23 mouse cellular contexts compared by ENCODE assay signal in the genomic region with DNA sequence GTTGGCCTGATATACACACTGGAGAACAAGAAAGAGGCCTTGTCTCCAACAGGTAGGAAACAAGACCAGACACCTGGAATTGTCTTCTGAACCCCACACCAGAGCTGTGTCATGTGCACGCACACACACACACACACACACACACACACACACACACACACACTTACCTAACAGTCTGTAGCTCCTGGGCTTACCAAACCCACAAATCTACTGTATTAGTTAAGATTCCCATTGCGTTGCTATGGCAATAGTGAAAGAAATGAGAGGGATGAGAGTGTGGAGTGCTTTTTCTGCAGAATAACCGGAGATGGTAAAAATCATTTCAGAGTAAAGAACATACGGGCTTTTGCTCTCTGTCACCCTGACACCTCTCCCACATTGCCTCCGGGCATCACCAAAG. TPM values are rescaled to one million over a fixed set of nuclear protein-coding genes. Genes with fewer than 3 reads are reported as not detected.
"Had no signal": no experiment of that assay in that cellular context is flagged by ENCODE, and none has a peak within 500 bp of the region (broad histone marks: within the 10 kb centered on the region; RNA-seq: fewer than 3 reads in every experiment).

No protein-coding gene starts in this region.

- H3K4me3 ChIP-seq: limb, embryonic 13.5 days; myocyte; neural tube, embryonic 15.5 days had no signal

- H3K4me1 ChIP-seq: limb, embryonic 13.5 days; neural tube, embryonic 15.5 days had no signal

- DNase-seq: kidney, adult 8-10 months; kidney, postnatal 36 days; left cerebral cortex, postnatal 4 days; lung, adult 18-20 months; right cerebral cortex, adult 18-20 months; right cerebral cortex, postnatal 25 days; thymus, postnatal 36 days had no signal

- H3K27ac ChIP-seq: limb, embryonic 13.5 days; liver, embryonic 14.5 days; neural tube, embryonic 15.5 days had no signal

RNA-seq across cellular contexts. Expression of a gene that starts 7.4 kb away (rescaled TPM):
- total RNA-seq: liver, adult 2 months; megakaryocyte-erythroid progenitor cell, adult 5-6 weeks had no signal
- polyA plus RNA-seq: liver, adult 2 months; liver, embryonic 14.5 days; myocyte; neural tube, embryonic 11.5 days had no signal

RNA-seq across cellular contexts. Expression of a gene that starts 13.7 kb away (rescaled TPM):
- total RNA-seq: liver, adult 2 months; megakaryocyte-erythroid progenitor cell, adult 5-6 weeks had no signal
- polyA plus RNA-seq: kidney, embryonic 16.5 days; limb, embryonic 13.5 days; lung, embryonic 16.5 days; neural tube, embryonic 11.5 days; stomach, embryonic 16.5 days had no signal

RNA-seq across cellular contexts. Expression of a gene that starts 43.3 kb away (rescaled TPM):
- total RNA-seq: layer of hippocampus, adult 18-20 months; layer of hippocampus, postnatal 14 days; left cerebral cortex, adult 18-20 months; left cerebral cortex, postnatal 10 days; left cerebral cortex, postnatal 4 days; liver, adult 2 months; megakaryocyte-erythroid progenitor cell, adult 5-6 weeks had no signal
- polyA plus RNA-seq: kidney, embryonic 16.5 days; limb, embryonic 13.5 days; liver, adult 2 months; liver, embryonic 14.5 days; lung, embryonic 16.5 days; myocyte; neural tube, embryonic 11.5 days; neural tube, embryonic 15.5 days; small intestine, adult 2 months; stomach, embryonic 16.5 days; thymus, postnatal 0 days had no signal

RNA-seq across cellular contexts. Expression of a gene that starts 50.1 kb away (rescaled TPM):
- total RNA-seq: layer of hippocampus, adult 18-20 months; layer of hippocampus, postnatal 14 days; left cerebral cortex, adult 18-20 months; left cerebral cortex, postnatal 10 days; left cerebral cortex, postnatal 4 days; liver, adult 2 months; megakaryocyte-erythroid progenitor cell, adult 5-6 weeks had no signal
- polyA plus RNA-seq: kidney, embryonic 16.5 days; limb, embryonic 13.5 days; liver, adult 2 months; liver, embryonic 14.5 days; lung, embryonic 16.5 days; myocyte; neural tube, embryonic 11.5 days; neural tube, embryonic 15.5 days; small intestine, adult 2 months; stomach, embryonic 16.5 days; thymus, postnatal 0 days had no signal
